Mouse (Mus musculus) macrophage (primary cell): Measurements from ENCODE around the gene Moxd1. TPM values are rescaled to one million over a fixed set of nuclear protein-coding genes. Genes with fewer than 3 reads are reported as not detected.

Experiments used
- H3K27ac ChIP-seq: fragments of 350-480 bp; formaldehyde crosslinking; 2 replicates; pipeline ENCODE4 v1.9.0; 2021
- H3K36me3 ChIP-seq: fragments of 350-480 bp; formaldehyde crosslinking; 2 replicates; pipeline ENCODE4 v1.9.0; 2021; ENCODE audit errors: inconsistent target
- H3K4me3 ChIP-seq: fragments of 350-480 bp; formaldehyde crosslinking; 2 replicates; pipeline ENCODE4 v1.9.0; 2021; ENCODE audit errors: inconsistent target
- H3K79me2 ChIP-seq: fragments of 350-480 bp; formaldehyde crosslinking; 2 replicates; pipeline ENCODE4 v1.9.0; 2021; ENCODE audit errors: inconsistent target
- WGBS: methylation state at CpG from one replicate; pipeline ENCODE4 v1.1.7; 2026; ENCODE audit warnings: inconsistent platforms; ENCODE audit not compliant: missing documents; 5-methylcytosine and 5-hydroxymethylcytosine counted together
- polyA plus RNA-seq: library from polyadenylated mRNA; stranded (reverse); fragments of 250-400 nt; gene quantifications from 3 replicates; pipeline ENCODE4 v1.2.4, GENCODE M21; 2018; ENCODE audit warnings: inconsistent platforms
- total RNA-seq, 78 experiments: library from RNA; depleted of rRNA; stranded (reverse); fragments of 250-400 nt; gene quantifications; 1 replicate in 9 of 78; 2 replicates in 24 of 78; 3 replicates in 43 of 78; 4 replicates in 2 of 78; pipeline ENCODE4 v1.2.4; 2018; ENCODE audit warnings: inconsistent platforms in 56 of 78

Gene Moxd1
- not detected for total RNA-seq (2018; cell fraction: chromatin; rRNA removed)
- not detected for total RNA-seq (2018; cell fraction: cytosol; rRNA removed)
- not detected for total RNA-seq (2018; cell fraction: nucleus; rRNA removed)
- polyA plus RNA-seq, result not detected in 3 replicates

DNA sequence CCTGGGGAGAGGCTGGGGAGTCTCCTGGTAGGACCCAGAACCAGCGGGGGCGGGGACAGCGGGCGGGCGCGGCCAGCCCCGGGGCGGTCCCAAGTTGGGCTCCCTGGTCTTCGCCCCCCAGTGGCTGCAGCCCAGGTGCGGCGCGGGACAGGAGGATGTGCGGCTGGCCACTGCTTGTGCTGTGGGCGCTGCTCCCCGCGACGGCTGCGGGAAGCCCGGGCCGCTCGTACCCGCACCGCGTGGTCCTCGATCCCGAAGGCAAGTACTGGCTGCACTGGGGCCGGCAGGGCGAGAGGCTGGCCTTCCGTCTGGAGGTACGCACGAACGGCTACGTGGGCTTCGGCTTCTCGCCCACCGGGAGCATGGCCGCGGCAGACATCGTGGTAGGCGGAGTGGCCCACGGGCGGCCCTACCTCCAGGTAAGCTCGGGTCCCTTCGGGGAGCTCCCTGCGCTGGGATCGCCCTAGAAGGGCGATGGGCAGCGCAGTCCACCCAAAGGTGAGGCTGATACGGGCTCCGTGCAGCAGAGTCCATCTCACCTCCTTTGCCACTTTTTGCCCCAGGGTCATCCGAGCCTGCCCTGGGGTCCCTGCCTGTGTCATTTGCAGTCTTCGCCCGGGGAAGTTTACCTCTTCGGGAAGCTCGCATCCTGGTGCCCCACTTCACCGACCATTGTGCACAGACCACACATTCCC is at the start of gene Moxd1:
TSS of gene Moxd1 (plus strand) at position 69 of the 695 bp plus-strand sequence.
- Histone ChIP-seq H3K27ac (no peak within 1 kb of the TSS), H3K79me2 (no peaks in the 10 kb centered on the region), H3K4me3 (no peak within 1 kb of the TSS), H3K36me3 (no peaks in the 10 kb centered on the region)
- 2% methylated on average over 50 of the region's 56 CpGs for WGBS

DNA sequence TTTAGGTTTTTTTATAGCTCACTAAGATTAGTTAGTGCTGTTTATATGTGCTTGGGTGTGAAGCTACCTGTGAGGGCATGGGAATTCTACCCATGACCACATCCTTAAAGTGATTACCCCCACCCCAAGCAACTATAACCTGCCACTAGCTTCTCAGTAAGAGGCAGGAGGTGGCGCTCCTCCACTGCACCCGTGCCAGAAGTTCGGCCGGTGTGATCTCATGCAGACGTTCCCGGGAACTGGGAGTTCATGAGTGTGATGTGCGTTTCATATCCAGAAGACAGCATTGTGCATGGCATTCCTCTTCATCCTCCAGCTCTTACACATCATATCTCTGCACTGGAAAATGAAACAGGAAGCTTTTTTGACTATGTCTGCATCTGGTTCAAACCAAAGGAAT is 32.9 kb upstream of the Moxd1 start:
- H3K36me3 ChIP-seq, result peaks cover 36% of the 10 kb centered on the region
- WGBS, result 87% methylated on average over 7 of the region's 7 CpGs

DNA sequence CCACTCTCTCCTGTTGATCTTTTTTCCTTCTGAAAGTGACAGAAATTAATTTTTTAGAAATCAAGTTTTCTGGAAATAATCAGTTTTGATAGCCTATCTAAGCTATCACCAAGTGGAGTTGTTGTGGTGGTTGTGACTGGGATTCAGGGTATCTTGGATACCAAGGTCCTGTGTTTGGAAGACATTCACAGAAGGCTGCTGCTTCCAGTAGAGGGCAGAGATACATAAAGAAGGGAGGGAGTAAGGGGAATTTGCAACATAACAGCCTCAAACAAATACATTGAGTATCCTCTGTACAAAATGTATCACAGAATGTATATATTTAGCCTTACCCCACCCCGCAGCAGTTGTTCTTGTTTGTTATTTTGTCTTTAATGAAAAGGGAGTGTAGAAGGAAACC is 31.3 kb upstream of the Moxd1 start:
- H3K4me3 ChIP-seq, result no peak overlapping the region
- 100% methylated on average over 1 of the region's 1 CpGs for WGBS
- peaks cover 20% of the 10 kb centered on the region for H3K36me3 ChIP-seq
- no peak overlapping the region for H3K27ac ChIP-seq
- no peaks in the 10 kb centered on the region for H3K79me2 ChIP-seq

More for the DNA sequence above, 32.9 kb upstream of the Moxd1 start:
- H3K27ac ChIP-seq, result no peak overlapping the region
- no peaks in the 10 kb centered on the region for H3K79me2 ChIP-seq
- H3K4me3 ChIP-seq, result no peak overlapping the region

DNA sequence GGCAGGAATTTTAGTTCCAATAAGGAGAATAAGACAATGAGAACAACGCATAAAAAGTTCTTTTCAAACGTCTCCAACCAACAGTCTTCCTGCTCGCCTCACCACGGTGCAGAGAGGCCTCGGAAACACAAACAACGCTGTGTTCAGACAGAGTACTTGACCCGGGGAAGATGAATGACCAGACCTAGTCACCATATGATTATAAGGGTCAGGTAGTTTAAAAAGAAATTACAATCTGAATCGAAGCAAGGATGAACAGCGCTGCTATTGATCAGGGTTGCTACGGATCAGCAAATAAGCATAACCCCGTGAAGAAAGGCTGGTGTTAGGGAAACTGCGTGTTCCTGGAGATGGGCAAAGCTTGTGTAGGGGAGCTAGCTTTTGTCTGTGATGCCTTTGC is 24.0 kb upstream of the Moxd1 start:
- H3K36me3 ChIP-seq, result no peaks in the 10 kb centered on the region
- WGBS, result 81% methylated on average over 12 of the region's 12 CpGs
- H3K27ac ChIP-seq, result no peak overlapping the region
- H3K4me3 ChIP-seq, result no peak overlapping the region
- H3K79me2 ChIP-seq, result no peaks in the 10 kb centered on the region

DNA sequence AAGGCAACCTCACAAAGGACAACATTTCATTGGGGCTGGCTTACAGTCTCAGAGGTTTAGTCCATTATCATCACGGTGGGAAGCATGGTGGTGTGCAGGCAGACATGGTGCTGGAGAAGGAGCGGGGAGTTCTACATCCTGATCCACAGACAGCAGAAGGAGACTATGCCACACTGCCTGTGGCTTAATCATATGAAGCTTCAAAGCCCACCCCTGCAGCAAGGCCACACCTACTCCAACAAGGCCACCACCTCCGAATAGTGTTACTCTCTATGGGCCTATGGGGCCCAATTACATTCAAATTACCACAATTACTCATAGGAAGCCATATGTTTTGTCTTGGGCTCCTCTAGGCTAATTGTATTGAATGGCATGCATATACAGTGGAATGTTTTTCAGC is 23.2 kb upstream of the Moxd1 start:
- Histone ChIP-seq H3K36me3 (no peaks in the 10 kb centered on the region), H3K4me3 (no peak overlapping the region), H3K79me2 (no peaks in the 10 kb centered on the region), H3K27ac (no peak overlapping the region)
- WGBS, result 98% methylated on average over 3 of the region's 3 CpGs

DNA sequence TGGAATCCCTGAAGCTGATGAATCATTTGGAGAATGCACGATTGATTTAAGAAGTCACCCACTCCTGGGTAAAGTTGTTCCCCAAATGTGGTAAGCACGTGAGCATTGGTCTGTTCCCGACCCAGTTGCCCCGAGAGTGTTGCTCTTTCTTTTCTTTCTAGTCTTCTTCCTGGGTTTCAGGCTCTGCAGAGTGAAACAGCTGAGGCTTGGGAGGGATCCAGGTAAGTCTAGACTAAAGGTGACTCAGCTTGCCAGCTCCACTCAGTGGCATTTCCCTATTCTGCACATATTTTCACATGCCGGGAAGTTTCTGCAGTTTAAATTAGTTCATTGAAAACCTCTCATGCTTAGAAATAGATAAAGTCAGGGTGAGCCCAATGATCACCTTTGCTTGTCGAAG is 13.2 kb upstream of the Moxd1 start:
- WGBS, result 76% methylated on average over 6 of the region's 6 CpGs
- H3K79me2 ChIP-seq, result no peaks in the 10 kb centered on the region
- H3K36me3 ChIP-seq, result no peaks in the 10 kb centered on the region
- H3K27ac ChIP-seq, result no peak overlapping the region
- H3K4me3 ChIP-seq, result no peak overlapping the region

DNA sequence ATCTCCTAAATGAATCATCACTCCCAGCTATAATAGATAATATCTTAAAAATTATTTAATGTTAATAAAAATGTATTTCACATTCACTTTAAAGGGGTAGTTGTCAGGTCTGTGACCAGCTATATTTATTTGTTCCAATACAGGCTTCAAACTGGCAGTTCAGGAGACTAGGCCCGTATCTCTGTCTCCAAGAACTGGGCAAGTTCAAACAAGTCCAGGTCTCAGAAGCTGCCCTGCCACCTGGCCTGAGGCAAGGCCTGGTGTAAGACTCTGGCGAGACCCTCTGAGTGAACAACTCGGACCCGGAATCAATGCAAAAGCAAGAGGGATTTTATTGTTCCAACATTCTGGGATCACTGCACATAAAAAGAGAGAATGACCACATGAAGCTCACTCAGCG is 10.0 kb upstream of the Moxd1 start:
- Histone ChIP-seq H3K79me2 (no peaks in the 10 kb centered on the region), H3K36me3 (no peaks in the 10 kb centered on the region), H3K4me3 (no peak overlapping the region), H3K27ac (no peak overlapping the region)
- 97% methylated on average over 5 of the region's 5 CpGs for WGBS

DNA sequence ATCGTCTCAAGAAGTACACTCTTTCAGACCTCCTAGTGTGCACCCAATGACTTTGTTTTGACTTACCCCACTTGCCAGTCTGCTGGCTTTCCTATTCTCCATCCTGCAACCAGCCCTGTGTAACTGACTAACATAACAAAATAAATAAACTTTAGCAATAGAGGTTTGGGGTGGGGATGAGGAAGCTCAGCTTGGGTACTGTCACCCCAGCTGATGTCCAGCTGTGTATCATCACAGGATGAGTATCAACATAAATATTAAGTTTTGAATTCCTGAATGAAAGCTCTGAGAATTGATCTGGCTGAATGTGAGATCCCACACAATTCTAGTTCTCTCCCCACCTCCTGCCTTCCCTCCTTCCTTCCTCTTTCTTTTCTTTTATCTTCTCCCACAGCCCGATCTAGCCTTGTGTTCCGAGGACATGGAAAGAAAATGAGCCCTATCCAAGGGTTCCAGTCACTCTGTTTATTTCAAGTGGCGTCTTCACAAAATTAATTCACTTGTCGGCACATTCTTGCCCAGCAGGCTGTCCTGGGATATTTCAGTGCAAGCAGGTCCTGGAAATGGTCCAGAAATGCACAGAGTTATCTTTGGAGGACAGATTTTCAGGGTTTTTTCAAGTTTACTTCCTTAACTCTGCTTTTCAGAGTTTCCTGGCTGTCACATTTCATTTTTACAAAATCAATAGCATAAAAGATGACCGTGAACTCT is 5.6 kb upstream of the Moxd1 start:
- no peak overlapping the region for H3K4me3 ChIP-seq
- H3K27ac ChIP-seq, result no peak overlapping the region
- H3K36me3 ChIP-seq, result no peaks in the 10 kb centered on the region
- WGBS, result 34% methylated on average over 6 of the region's 6 CpGs
- H3K79me2 ChIP-seq, result no peaks in the 10 kb centered on the region

DNA sequence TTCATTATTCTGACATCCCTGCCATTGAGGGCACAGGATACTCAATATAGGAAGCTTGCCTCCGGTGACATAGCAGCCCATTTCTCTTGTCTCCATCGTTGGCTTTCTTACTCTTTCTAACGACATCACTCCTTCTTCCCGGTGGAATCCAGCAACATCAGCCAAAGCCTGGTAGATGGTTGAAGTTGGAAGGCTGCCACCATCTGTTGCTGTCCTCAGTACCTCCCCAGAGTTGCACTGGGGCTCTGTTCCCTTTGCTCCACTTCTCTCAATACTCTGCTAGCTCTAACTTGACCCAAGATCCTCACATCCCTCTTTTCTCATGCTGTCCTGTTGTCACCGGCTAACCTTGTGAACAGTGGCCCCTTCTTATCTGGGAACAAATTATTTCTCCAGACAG is 2.4 kb upstream of the Moxd1 start:
- H3K36me3 ChIP-seq, result no peaks in the 10 kb centered on the region

DNA sequence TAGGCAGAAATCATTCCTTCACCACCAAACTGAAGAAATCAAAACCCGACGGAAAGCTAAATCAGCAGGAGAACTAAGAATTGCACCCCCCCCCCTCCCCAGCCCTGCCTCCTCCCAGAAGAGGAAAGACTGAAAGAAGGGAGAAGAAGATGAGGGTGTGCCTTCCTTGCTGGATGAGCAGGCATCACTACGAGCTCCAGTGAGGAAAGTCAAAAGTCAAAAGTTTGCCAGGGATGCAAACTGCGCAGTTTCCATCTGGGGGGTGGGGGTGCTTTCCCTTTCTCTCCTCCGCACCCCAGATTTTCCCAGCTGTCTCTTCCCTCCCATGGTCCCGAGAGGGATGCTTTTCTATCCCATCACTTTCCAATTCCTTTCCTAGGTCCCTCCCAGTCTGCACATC is 406 bp upstream of the Moxd1 start:
- no peaks in the 10 kb centered on the region for H3K79me2 ChIP-seq
- H3K36me3 ChIP-seq, result no peaks in the 10 kb centered on the region
- 28% methylated on average over 6 of the region's 6 CpGs for WGBS
- H3K27ac ChIP-seq, result no peak overlapping the region
- no peak overlapping the region for H3K4me3 ChIP-seq

More for the DNA sequence above, 2.4 kb upstream of the Moxd1 start:
- WGBS, result 96% methylated on average over 5 of the region's 5 CpGs
- no peak overlapping the region for H3K27ac ChIP-seq
- H3K79me2 ChIP-seq, result no peaks in the 10 kb centered on the region
- H3K4me3 ChIP-seq, result no peak overlapping the region

DNA sequence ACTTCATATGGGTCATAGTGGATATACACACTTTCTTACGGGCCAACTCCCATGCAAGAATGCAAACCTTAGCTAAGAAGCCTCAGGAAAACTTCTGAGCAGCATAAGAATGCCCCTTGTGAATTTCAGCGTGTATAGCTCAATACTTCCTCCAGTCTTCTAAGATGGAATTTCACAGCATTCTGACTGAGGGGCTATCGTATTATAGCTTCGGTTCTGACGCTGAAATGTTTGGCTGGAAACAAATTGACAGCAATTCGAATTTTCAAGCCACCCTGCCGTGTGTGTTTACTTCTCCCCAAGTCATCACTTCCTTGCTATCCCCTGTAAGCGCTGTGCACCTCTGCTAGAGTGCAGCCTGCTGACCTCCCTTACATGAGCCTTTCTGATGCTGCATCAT is 1.3 kb downstream of the Moxd1 start:
- WGBS, result 59% methylated on average over 8 of the region's 8 CpGs
- H3K4me3 ChIP-seq, result no peak overlapping the region

DNA sequence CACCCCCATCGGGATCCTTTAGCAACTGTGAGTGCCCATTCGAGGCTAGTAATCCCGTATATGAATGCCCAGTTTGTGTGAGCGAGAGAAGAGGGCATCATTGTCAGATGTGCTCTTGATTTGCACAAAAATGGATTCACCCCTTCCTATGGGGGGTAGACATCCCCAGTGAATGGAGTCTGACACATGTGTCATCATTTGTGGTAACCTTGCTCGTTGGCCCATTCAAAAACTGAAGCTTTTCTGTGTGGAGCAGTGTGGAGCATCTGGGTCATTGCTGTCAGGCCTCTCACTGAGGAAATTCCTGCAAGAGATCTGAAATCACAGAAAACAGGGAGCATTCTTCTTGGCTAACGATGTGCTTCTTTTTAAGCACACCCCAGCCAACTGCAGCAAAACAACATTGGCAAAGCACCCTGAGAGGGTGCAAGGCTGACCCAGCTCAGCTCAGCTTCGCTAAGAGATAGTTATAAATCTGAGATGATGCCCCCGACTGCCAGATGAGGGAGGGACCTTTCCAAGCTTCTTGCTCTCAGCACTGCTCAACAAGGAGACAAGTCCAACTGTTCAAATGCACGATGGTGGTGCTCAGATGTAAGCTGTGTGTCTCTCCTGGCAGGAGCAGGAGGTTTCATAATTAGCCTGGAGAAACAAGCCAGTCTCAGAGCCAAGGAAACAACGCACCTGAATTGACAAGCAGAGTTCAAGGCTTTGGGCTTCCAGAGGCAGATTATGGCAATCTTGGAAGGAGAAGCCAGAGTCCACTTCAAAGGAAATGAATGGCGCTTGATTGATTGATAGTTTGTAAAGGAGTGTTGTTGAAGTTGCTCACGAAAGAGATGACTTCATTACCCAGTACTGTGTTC is 5.2 kb downstream of the Moxd1 start:
- WGBS, result 83% methylated on average over 12 of the region's 12 CpGs

More for the DNA sequence above, 1.3 kb downstream of the Moxd1 start:
- H3K27ac ChIP-seq, result no peak overlapping the region
- H3K79me2 ChIP-seq, result no peaks in the 10 kb centered on the region
- H3K36me3 ChIP-seq, result no peaks in the 10 kb centered on the region

DNA sequence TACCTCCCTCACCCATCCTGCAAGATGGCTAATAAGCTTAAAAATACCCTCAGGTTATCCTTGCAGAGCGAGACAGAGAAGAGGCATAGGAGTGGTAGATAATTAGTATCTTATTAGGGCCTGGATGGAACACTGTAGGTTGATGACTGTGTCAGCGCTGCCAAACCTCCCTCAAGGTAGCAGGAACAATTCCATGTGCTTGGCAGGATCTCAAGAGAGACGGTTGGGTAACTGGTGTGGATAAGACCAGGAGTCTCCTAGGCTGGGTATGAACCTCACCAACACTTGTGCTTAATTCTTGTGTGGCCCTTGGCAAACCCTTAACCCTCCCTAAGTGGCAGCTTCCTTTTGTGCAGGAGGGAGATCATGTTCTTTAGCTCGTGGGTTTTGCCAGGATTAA is 9.0 kb downstream of the Moxd1 start:
- H3K27ac ChIP-seq, result no peak overlapping the region
- H3K4me3 ChIP-seq, result no peak overlapping the region
- WGBS, result 76% methylated on average over 4 of the region's 4 CpGs
- no peaks in the 10 kb centered on the region for H3K79me2 ChIP-seq
- no peaks in the 10 kb centered on the region for H3K36me3 ChIP-seq

More for the DNA sequence above, 5.2 kb downstream of the Moxd1 start:
- no peaks in the 10 kb centered on the region for H3K36me3 ChIP-seq
- H3K79me2 ChIP-seq, result no peaks in the 10 kb centered on the region
- no peak overlapping the region for H3K27ac ChIP-seq
- no peak overlapping the region for H3K4me3 ChIP-seq

DNA sequence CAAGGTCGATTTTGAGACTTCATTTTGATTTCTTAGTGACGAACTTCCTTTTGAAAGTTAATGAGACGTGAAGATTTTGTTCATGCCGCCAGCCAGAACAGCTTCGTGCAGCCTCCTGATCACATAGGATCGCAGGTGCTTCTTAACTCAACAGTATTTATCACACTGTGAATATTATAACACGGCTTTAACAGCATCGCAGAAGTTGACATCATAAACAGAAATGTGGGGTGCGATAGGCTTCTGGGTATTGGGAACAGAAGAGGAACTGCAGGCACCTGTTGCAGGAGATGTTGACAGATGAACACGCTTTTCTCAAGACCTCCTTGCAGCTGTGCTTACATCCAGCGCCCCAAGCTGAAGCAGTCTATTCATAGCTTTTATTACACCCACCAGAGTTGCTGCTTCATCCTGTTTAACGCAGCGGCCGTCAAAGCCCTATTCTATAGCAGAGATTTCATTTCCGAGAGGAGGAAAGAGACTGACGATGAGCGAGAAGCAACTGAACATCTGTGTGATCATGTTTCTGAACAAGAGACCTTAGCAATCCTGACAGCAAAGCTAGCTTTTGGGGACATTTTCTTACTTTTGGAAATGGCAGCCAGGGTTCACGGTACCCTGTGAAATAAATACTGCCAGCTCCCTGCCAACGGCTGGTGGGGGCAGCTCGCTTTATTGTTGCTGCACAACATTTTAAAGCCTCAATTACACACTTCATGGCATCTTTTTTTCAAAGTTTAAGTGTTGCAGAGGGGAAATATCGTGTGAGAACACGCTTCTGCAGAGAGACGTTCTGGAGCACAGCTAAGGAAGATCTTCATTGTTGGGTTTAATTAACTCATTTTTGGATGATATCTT is 12.3 kb downstream of the Moxd1 start:
- Histone ChIP-seq H3K4me3 (no peak overlapping the region), H3K27ac (no peak overlapping the region), H3K79me2 (no peaks in the 10 kb centered on the region), H3K36me3 (no peaks in the 10 kb centered on the region)
- 64% methylated on average over 23 of the region's 23 CpGs for WGBS
